Mouse (Mus musculus) heart, postnatal 0 days (tissue): ENCODE data around the gene Zfand3.

Source experiments
- CTCF ChIP-seq: IDR thresholded peaks from 2 replicates; pipeline ENCODE4 v1.5.1; 2016; ENCODE audit warnings: antibody characterized with exemption, control low read depth, low read depth
- EP300 ChIP-seq: IDR thresholded peaks from 2 replicates; pipeline ENCODE4 v1.6.1; 2016; ENCODE audit warnings: antibody characterized with exemption, low read depth

DNA sequence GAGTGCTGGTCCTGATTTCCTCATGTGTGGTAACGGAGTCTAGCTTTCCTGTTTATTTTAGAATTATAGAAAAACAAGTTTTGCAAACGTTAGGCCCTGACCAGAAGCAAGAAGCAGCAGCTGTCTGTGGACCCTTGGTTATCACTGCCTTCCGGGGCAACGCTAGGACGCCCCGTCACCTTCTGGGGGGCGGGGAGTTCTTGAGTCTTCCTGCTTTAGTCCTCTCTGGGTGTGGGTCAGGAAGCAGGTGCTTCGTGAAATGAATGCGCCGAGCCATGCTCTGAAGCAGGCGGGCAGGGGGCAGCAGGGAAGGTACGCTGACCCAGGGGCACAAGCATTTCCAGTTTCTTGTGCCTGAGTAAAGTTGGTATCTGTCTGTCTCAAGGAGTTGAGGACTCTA is 129.1 kb downstream of the Zfand3 start:
- TF ChIP-seq CTCF (no peak), EP300 (no peak)
